Mouse (Mus musculus): Measurements from ENCODE around the gene Ndufa4. TPM values are rescaled to one million over a fixed set of nuclear protein-coding genes. Genes with fewer than 3 reads are reported as not detected.

Gene Ndufa4
- polyA plus RNA-seq (2014; fragmentation: Illumina TruSeq; extraction: RNeasy Lipid Tissue Mini Kit (QIAGEN cat#74804); ENCODE audit: low read depth, low replicate concordance), result 3,706 TPM

GRCm38 (mm10) chr6:11907269-11908032 is at the start of gene Ndufa4, which contains the start of gene Phf14:
Gene Ndufa4 (minus strand): TSS chr6:11907497.
Gene Phf14 (plus strand): TSS chr6:11907809.

Other genes with a start within 250 kb of the Ndufa4 start
- 64.5 TPM for gene Phf14, start 312 bp upstream of the Ndufa4 start, polyA plus RNA-seq (2014; fragmentation: Illumina TruSeq; extraction: RNeasy Lipid Tissue Mini Kit (QIAGEN cat#74804); ENCODE audit: low read depth, low replicate concordance)

Data from kidney, adult 10 weeks (tissue).